Mouse (Mus musculus): ENCODE data around the gene Ddit4.

DNA sequence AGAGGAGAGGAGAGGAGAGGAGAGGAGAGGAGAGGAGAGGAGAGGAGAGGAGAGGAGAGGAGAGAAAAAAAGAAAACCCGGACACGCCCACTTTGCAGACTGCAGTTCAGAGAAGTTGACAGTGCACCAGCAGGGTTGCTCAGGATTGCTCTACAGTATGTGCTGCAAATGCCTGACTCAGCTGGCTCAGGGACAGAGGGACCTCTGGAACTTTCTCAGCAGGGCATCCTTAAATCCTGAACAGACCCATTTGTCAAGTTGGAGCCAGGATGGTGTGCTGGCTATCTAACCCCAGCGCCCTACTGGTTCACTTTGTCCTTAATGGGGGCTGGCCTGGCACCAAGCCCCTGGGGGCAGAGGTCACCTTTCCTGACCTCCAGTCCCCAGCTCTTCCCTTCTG lies 17.6 kb downstream of the Ddit4 start:
- no peak for TF ChIP-seq POLR2A (IDR thresholded peaks at IDR 0.05; ENCODE audit: borderline replicate concordance, control insufficient read depth, low read depth, low read length)
- no peak for TF ChIP-seq CTCF (IDR thresholded peaks at IDR 0.05; ENCODE audit: control insufficient read depth, insufficient read depth, low read length)

All from bone marrow, adult 2 months (tissue).